Mouse (Mus musculus): Measurements from ENCODE around the gene Strc.

- TF ChIP-seq POLR2A (IDR thresholded peaks at IDR 0.05; ENCODE audit: insufficient read depth, low read length) (no peak), CTCF (IDR thresholded peaks at IDR 0.05; ENCODE audit: low read depth, low read length) (no peak)
Observed at GRCm38 (mm10) chr2:121434854-121435253, 47.9 kb upstream of the Strc start.

Data from ES-Bruce4 (cell line).